Mouse (Mus musculus) liver, postnatal 0 days (tissue): ENCODE measurements around the gene Paqr4. TPM values are rescaled to one million over a fixed set of nuclear protein-coding genes. Genes with fewer than 3 reads are reported as not detected.
"Not testable (repeated sequence)": the region's sequence is repeated elsewhere in the genome, so short reads cannot be mapped to it uniquely, and the experiment has no call there.

Experiments
- ATAC-seq: fragments of 200-750 bp; cut with Nextera tagmentation; 2 replicates; pipeline ENCODE4 v1.8.0; 2017; ENCODE audit warnings: mild to moderate bottlenecking, moderate library complexity
- DNase-seq: peaks from one replicate; pipeline ENCODE4 v3.0.0-alpha.2; 2016
- H3K27ac ChIP-seq: fragments of 300-500 bp; sonication (generic); 2 replicates; pipeline ENCODE4 v1.5.1; 2014; ENCODE audit warnings: antibody characterized with exemption, moderate library complexity, mild to moderate bottlenecking, low read depth
- H3K27me3 ChIP-seq: fragments of 300-500 bp; sonication (generic); 2 replicates; pipeline ENCODE4 v1.6.1; 2014; ENCODE audit warnings: low read length, control low read depth, mixed read lengths; ENCODE audit not compliant: insufficient read depth
- H3K36me3 ChIP-seq: fragments of 300-500 bp; sonication (generic); replicated peaks from 2 replicates; pipeline ENCODE4 v1.6.1; 2014; ENCODE audit warnings: mild to moderate bottlenecking, control low read depth, low read length, moderate library complexity, mixed read lengths; ENCODE audit not compliant: insufficient read depth
- H3K4me1 ChIP-seq: fragments of 300-500 bp; sonication (generic); 2 replicates; pipeline ENCODE4 v1.6.1; 2014; ENCODE audit warnings: antibody characterized with exemption, mild to moderate bottlenecking, control low read depth; ENCODE audit not compliant: insufficient read depth
- H3K4me2 ChIP-seq: fragments of 300-500 bp; sonication (generic); 2 replicates; pipeline ENCODE4 v1.6.1; 2014; ENCODE audit warnings: low read depth, mild to moderate bottlenecking, low read length, moderate library complexity, mixed read lengths
- H3K4me3 ChIP-seq: fragments of 300-500 bp; sonication (generic); 2 replicates; pipeline ENCODE4 v1.5.1; 2014; ENCODE audit warnings: low read depth, low read length
- H3K9ac ChIP-seq: fragments of 300-500 bp; sonication (generic); replicated peaks from 2 replicates; pipeline ENCODE4 v1.6.1; 2014; ENCODE audit warnings: mild to moderate bottlenecking, moderate library complexity
- H3K9me3 ChIP-seq: fragments of 300-500 bp; sonication (generic); 2 replicates; pipeline ENCODE4 v1.6.1; 2016; ENCODE audit warnings: mild to moderate bottlenecking, control low read depth, low read length, mixed read lengths
- CTCF ChIP-seq: sonication (generic); IDR thresholded peaks from 2 replicates; pipeline ENCODE4 v1.5.1; 2016; ENCODE audit warnings: antibody characterized with exemption, low read depth
- EP300 ChIP-seq: IDR thresholded peaks from 2 replicates; pipeline ENCODE4 v1.6.1; 2016; ENCODE audit warnings: antibody characterized with exemption, low read depth, mild to moderate bottlenecking
- WGBS: fragments of 180-500 bp; shearing (Covaris S2); extraction: QIAGEN DNeasy Blood & Tissue Kit; methylation state at CpG from one replicate; pipeline ENCODE4 v1.1.7; 2014; ENCODE audit not compliant: insufficient replicate concordance; 5-methylcytosine and 5-hydroxymethylcytosine counted together
- polyA plus RNA-seq: library from polyadenylated mRNA; unstranded; fragments of >200 nt; fragmentation: Nextera tagmentation; extraction: Ambion mirVana; gene quantifications from 2 replicates; pipeline ENCODE4 v1.2.1, GENCODE M21; 2015

Gene Paqr4
- polyA plus RNA-seq, 1 experiment from 2014 or later = 4.3 TPM

DNA sequence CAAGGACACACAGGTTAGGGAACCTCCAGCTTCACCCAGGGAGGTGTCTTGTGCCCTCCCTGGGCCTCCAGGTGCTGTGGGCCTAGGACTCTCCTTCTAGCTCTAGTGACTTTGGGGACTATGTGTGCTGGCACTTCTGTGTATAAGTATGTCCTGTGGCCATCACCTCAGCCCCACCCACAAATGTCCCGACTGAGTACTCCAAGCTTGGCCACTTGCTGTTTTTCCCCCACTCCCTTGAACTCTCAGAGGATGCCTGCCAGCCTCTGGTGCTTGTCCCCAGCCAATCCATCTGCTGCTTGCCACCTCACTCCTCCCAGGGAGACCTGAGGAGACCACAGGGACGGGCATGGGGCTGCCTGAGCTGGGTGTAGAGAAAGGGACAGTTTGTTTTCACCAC is 37.8 kb upstream of the Paqr4 start:
- Histone ChIP-seq H3K9ac (no peak overlapping the region), H3K27me3 (no peaks in the 10 kb centered on the region), H3K4me3 (no peak overlapping the region), H3K9me3 (no peaks in the 10 kb centered on the region), H3K27ac (no peak overlapping the region), H3K36me3 (no peaks in the 10 kb centered on the region), H3K4me2 (no peak overlapping the region), H3K4me1 (0 out of 2 replicates have a peak, but pooled peaks cover 2% of the 10 kb centered on the region)
- no peak for ATAC-seq
- no peak for TF ChIP-seq EP300
- no peak for TF ChIP-seq CTCF
- WGBS = 31% methylated on average over 2 of the region's 2 CpGs
- no peak for DNase-seq

DNA sequence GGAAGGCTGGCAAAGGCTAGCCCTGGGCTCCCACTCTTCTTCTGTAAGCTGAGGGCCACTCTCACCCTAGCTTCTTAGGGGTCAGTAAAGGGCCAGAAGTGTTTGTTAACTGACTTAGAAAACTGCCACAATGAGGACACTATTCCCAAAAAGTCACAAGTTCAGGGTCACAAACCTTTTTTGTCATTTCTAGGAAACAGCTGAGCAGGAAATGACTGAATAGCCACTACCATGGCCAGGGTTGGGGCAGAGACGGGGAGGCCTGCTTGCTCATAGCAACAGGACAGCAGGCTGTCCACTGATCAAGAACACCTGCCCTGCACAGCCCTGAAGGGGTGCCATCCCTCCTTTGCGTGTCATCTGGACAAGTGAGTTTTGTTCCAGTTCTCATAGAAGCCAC is 36.5 kb upstream of the Paqr4 start:
- DNase-seq (no peak), ATAC-seq (no peak)
- Histone ChIP-seq H3K4me2 (no peak overlapping the region), H3K4me3 (no peak overlapping the region), H3K27ac (no peak overlapping the region), H3K9me3 (no peaks in the 10 kb centered on the region), H3K36me3 (no peaks in the 10 kb centered on the region), H3K4me1 (0 out of 2 replicates have a peak, but pooled peaks cover 2% of the 10 kb centered on the region), H3K27me3 (no peaks in the 10 kb centered on the region), H3K9ac (no peak overlapping the region)
- TF ChIP-seq EP300 (no peak), CTCF (no peak)
- 56% methylated on average over 2 of the region's 2 CpGs for WGBS

DNA sequence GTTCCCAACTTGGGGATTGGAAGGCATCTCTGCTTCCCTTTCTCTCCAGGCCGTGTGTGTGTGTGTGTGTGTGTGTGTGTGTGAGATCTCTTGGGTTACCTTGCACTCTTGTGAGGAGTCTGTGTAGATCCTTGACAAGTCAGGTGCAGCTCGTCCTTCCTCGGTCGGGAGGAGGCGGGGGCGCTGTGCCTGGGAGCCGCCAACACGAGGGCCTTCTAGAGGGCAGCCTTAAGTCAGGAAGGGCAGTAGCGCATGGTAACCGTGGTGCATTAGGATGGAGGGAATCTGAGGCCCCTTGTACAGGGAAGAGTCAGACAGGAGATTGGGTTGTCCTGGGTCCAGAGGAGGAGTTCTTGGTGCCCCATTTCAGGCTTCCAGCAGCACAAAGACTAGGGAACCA is 35.5 kb upstream of the Paqr4 start:
- Histone ChIP-seq H3K4me3 (no peak overlapping the region), H3K9ac (no peak overlapping the region), H3K4me2 (no peak overlapping the region), H3K9me3 (no peaks in the 10 kb centered on the region), H3K36me3 (no peaks in the 10 kb centered on the region), H3K27me3 (no peaks in the 10 kb centered on the region), H3K4me1 (0 out of 2 replicates have a peak, but pooled peaks cover 2% of the 10 kb centered on the region), H3K27ac (no peak overlapping the region)
- TF ChIP-seq CTCF (no peak), EP300 (no peak)
- 82% methylated on average over 10 of the region's 10 CpGs for WGBS
- ATAC-seq (no peak), DNase-seq (no peak)

DNA sequence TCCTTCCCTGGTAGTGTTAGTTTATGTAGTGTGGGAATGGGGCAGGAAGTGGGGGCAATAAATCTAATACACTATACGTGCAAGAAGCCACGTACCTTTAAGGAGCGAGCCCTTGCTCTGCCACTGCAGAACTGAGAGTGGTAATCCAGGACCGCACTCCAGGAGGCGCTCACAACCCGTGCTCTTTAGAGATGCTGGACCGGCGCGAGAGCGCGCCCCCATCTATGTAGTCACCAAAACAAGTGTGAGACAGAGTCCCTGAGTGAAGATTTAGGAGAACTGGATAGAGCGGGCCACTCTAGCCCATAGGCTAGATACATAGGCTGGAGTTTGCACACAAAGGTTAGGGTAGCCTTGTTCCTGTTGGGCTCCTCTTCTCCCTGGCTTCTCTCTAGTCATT is 33.4 kb upstream of the Paqr4 start:
- Histone ChIP-seq H3K4me2 (no peak overlapping the region), H3K9me3 (no peaks in the 10 kb centered on the region), H3K4me3 (no peak overlapping the region), H3K27me3 (no peaks in the 10 kb centered on the region), H3K9ac (no peak overlapping the region), H3K27ac (no peak overlapping the region), H3K36me3 (no peaks in the 10 kb centered on the region), H3K4me1 (peaks cover 8% of the 10 kb centered on the region)
- TF ChIP-seq EP300 (no peak), CTCF (peak; percentile 89)
- DNase-seq (peak; percentile 86), ATAC-seq (peak; percentile 56)
- WGBS = 4% methylated on average over 12 of the region's 12 CpGs

DNA sequence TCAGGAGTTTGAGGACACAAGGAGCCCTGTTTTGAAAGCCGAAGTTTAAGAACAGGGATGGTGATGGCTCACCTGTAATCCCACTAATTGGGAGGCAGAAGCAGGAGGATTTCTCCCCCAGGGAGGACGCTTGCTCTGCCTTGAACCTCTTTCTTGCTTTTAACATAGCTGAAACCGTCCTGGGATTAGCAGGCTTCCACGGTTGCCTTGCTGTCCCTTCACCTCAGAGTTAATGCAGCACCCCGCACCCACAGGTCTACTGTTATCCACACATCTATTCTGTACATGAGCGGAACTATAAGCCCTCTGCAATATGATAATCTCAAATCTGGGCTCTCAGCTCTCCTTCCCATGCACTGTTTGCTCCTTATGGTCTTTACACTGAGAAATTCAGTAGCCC is 33.0 kb upstream of the Paqr4 start:
- Histone ChIP-seq H3K4me2 (no peak overlapping the region), H3K36me3 (no peaks in the 10 kb centered on the region), H3K27me3 (no peaks in the 10 kb centered on the region), H3K27ac (no peak overlapping the region), H3K9me3 (no peaks in the 10 kb centered on the region), H3K9ac (no peak overlapping the region), H3K4me1 (peaks cover 8% of the 10 kb centered on the region), H3K4me3 (no peak overlapping the region)
- TF ChIP-seq CTCF (no peak), EP300 (no peak)
- ATAC-seq (no peak), DNase-seq (no peak)
- 67% methylated on average over 6 of the region's 6 CpGs for WGBS

DNA sequence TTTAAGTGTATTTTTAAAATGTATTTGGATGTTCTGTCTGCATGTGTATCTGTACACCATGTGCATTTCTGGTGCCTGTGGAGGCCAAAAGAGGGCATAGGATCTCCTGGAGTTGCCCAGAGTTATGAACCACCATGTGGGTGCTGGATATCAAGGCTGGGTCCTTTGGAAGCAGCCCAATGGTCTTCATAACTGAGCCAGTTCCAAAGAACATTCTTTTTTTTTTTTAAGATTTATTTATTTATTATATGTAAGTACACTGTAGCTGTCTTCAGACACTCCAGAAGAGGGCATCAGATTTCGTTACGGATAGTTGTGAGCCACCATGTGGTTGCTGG is 31.5 kb upstream of the Paqr4 start:
- not testable (repeated sequence) for H3K9ac ChIP-seq, H3K4me1 ChIP-seq, H3K27me3 ChIP-seq, H3K9me3 ChIP-seq, H3K27ac ChIP-seq, DNase-seq, H3K4me3 ChIP-seq, H3K36me3 ChIP-seq, H3K4me2 ChIP-seq, ATAC-seq
- WGBS = 65% methylated on average over 2 of the region's 2 CpGs
